Mouse (Mus musculus): ENCODE measurements around the gene Ahnak. TPM values are rescaled to one million over a fixed set of nuclear protein-coding genes. Genes with fewer than 3 reads are reported as not detected.

Ahnak gene
- polyA plus RNA-seq (2012; rRNA removed) = 16.0 and 16.5 TPM in 2 replicates

GRCm38 (mm10) chr19:8989066-8989566, at the start of gene Ahnak:
Gene Ahnak, plus strand, starts transcription at chr19:8989284.

GRCm38 (mm10) chr19:8941515-8942217, 47.4 kb upstream of the Ahnak start, which contains the start of gene Mta2:
Gene Mta2, plus strand, starts transcription at chr19:8941875.

GRCm38 (mm10) chr19:8953135-8954039, 35.7 kb upstream of the Ahnak start, which contains the start of gene Tut1:
Gene Tut1, plus strand, starts transcription at chr19:8953847.

GRCm38 (mm10) chr19:8966590-8967372, 22.3 kb upstream of the Ahnak start, which contains the start of gene Eef1g:
Gene Eef1g, plus strand, starts transcription at chr19:8967041.

GRCm38 (mm10) chr19:9087821-9088220, 98.7 kb downstream of the Ahnak start, which contains the start of gene Scgb1a1:
Gene Scgb1a1, minus strand, starts transcription at chr19:9087958.

Other genes with a start within 250 kb of the Ahnak start
- not detected in 2 replicates for gene 1700092M07Rik, start 248.6 kb upstream of the Ahnak start, polyA plus RNA-seq (2012; rRNA removed)
- 114 and 132 TPM in 2 replicates for gene Stx5a, start 247.9 kb upstream of the Ahnak start, polyA plus RNA-seq (2012; rRNA removed)
- gene Nxf1, start 232.2 kb upstream of the Ahnak start, polyA plus RNA-seq (2012; rRNA removed) = 61.6 and 71.3 TPM in 2 replicates
- 276 and 327 TPM in 2 replicates for gene Tmem223, start 218.3 kb upstream of the Ahnak start, polyA plus RNA-seq (2012; rRNA removed)
- 127 and 136 TPM in 2 replicates for gene Tmem179b, start 214.8 kb upstream of the Ahnak start, polyA plus RNA-seq (2012; rRNA removed)
- gene Taf6l, start 202.9 kb upstream of the Ahnak start, polyA plus RNA-seq (2012; rRNA removed) = 26.9 and 28.3 TPM in 2 replicates
- gene Polr2g, start 190.7 kb upstream of the Ahnak start, polyA plus RNA-seq (2012; rRNA removed) = 24.6 and 45.5 TPM in 2 replicates
- gene Zbtb3, start 186.7 kb upstream of the Ahnak start, polyA plus RNA-seq (2012; rRNA removed) = 3.0 and 3.2 TPM in 2 replicates
- gene Ttc9c, start 170.0 kb upstream of the Ahnak start, polyA plus RNA-seq (2012; rRNA removed) = 12.5 and 19.6 TPM in 2 replicates
- 16.0 and 24.5 TPM in 2 replicates for gene Hnrnpul2, start 169.3 kb upstream of the Ahnak start, polyA plus RNA-seq (2012; rRNA removed)
- 0.68 TPM in 1 of 2 replicates, not detected in the other for gene AC129217.1, start 159.5 kb upstream of the Ahnak start, polyA plus RNA-seq (2012; rRNA removed)
- gene Bscl2, start 151.8 kb upstream of the Ahnak start, polyA plus RNA-seq (2012; rRNA removed) = 183 and 186 TPM in 2 replicates
- gene Gng3, start 150.1 kb upstream of the Ahnak start, polyA plus RNA-seq (2012; rRNA removed) = 1.5 and 1.9 TPM in 2 replicates
- gene Lrrn4cl, start 138.5 kb upstream of the Ahnak start, polyA plus RNA-seq (2012; rRNA removed) = 3.2 and 4.4 TPM in 2 replicates
- gene Ubxn1, start 117.8 kb upstream of the Ahnak start, polyA plus RNA-seq (2012; rRNA removed) = 115 and 129 TPM in 2 replicates
- 22.7 and 33.5 TPM in 2 replicates for gene Uqcc3, start 108.4 kb upstream of the Ahnak start, polyA plus RNA-seq (2012; rRNA removed)
- 0.85 and 1.2 TPM in 2 replicates for gene Lbhd1, start 105.6 kb upstream of the Ahnak start, polyA plus RNA-seq (2012; rRNA removed)
- not detected in 2 replicates for gene Gm49403, start 105.4 kb upstream of the Ahnak start, polyA plus RNA-seq (2012; rRNA removed)
- 19.1 and 24.3 TPM in 2 replicates for gene 1810009A15Rik, start 100.4 kb upstream of the Ahnak start, polyA plus RNA-seq (2012; rRNA removed)
- not detected in 2 replicates for gene Gm49416, start 100.4 kb upstream of the Ahnak start, polyA plus RNA-seq (2012; rRNA removed)
- 37.5 and 40.2 TPM in 2 replicates for gene Ints5, start 96.3 kb upstream of the Ahnak start, polyA plus RNA-seq (2012; rRNA removed)
- 135 and 159 TPM in 2 replicates for gene Ganab, start 91.2 kb upstream of the Ahnak start, polyA plus RNA-seq (2012; rRNA removed)
- gene B3gat3, start 68.9 kb upstream of the Ahnak start, polyA plus RNA-seq (2012; rRNA removed) = 118 and 124 TPM in 2 replicates
- 23.4 and 23.7 TPM in 2 replicates for gene Rom1, start 59.9 kb upstream of the Ahnak start, polyA plus RNA-seq (2012; rRNA removed)
- 73.5 and 83.4 TPM in 2 replicates for gene Eml3, start 59.7 kb upstream of the Ahnak start, polyA plus RNA-seq (2012; rRNA removed)
- 21.7 and 22.8 TPM in 2 replicates for gene Mta2, start 47.4 kb upstream of the Ahnak start, polyA plus RNA-seq (2012; rRNA removed)
- gene Tut1, start 35.4 kb upstream of the Ahnak start, polyA plus RNA-seq (2012; rRNA removed) = 24.1 and 25.9 TPM in 2 replicates
- gene Eef1g, start 22.2 kb upstream of the Ahnak start, polyA plus RNA-seq (2012; rRNA removed) = 306 and 361 TPM in 2 replicates
- gene Scgb1a1, start 98.7 kb downstream of the Ahnak start, polyA plus RNA-seq (2012; rRNA removed) = 5.3 TPM in 1 of 2 replicates, not detected in the other
- 2.3 and 2.6 TPM in 2 replicates for gene Asrgl1, start 146.4 kb downstream of the Ahnak start, polyA plus RNA-seq (2012; rRNA removed)